Mouse (Mus musculus) bone marrow, adult 2 months (tissue): Measurements from ENCODE around the gene Gm14214.

Experiments
- CTCF ChIP-seq: fragments of 200-500 bp; IDR thresholded peaks from 2 replicates; pipeline ENCODE4 v1.5.1; 2011; ENCODE audit warnings: low read length, control low read depth; ENCODE audit not compliant: control insufficient read depth, insufficient read depth
- POLR2A ChIP-seq: fragments of 200-500 bp; IDR thresholded peaks from 2 replicates; pipeline ENCODE4 v1.6.1; 2011; ENCODE audit warnings: low read depth, mild to moderate bottlenecking, control low read depth, low read length, borderline replicate concordance; ENCODE audit not compliant: control insufficient read depth

DNA sequence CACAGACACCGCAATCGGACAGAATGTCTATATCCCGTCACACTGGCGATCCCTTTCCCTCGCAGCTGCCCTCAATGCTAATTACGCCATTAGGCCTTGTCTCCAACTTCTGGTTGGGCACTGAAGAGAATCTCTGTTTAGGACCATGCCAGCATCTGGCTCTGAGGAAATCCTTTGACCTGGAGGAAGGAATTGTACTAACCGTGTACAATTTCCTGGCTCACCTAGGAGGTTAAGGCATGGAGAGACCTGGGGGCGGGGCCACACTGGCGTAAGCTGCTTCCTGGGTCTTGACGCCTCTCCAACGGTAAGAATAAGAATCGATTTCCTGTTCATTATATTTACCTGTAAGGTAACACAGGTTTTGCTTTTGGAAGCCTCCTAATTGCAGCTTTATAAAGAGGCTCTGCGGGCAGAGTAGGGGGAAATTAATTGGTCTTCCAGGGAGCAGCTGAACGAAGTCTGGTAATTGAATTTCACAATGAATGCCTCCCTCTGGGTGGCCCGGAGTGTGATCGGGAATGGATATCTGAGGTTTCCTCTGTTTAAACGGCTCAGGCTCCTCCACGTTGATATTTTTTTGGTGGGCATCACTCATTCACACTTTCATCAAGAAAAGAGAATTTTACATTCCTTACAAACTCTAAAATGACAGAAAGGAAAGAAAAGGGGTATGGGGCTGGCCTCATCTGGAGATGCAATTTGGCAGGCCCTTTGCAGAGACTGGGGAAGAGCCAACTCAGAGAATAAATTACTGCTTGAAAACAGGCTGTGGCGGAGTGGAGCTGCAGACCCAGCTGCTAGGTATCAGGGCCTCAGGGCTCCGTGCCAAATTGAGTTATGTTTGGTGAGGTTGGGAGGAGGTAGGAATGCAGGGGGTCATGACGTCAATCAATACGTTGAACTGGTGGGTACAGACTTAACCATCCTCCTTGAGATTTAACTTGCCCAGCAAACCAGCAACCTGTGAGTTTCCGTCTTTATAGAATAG lies 20.5 kb downstream of the Gm14214 start:
- TF ChIP-seq POLR2A (no peak), CTCF (no peak)
